Mouse (Mus musculus) heart, adult 2 months (tissue): ENCODE measurements around the gene Rorc. TPM values are rescaled to one million over a fixed set of nuclear protein-coding genes. Genes with fewer than 3 reads are reported as not detected.

Experiments
- DNase-seq, 2 experiments: peaks; one replicate each; pipeline ENCODE4 v3.0.0; 2021
- H3K27ac ChIP-seq: fragments of 200-600 bp; 2 replicates; pipeline ENCODE4 v1.8.1; 2022
- H3K27me3 ChIP-seq: fragments of 200-500 bp; 2 replicates; pipeline ENCODE4 v1.6.1; 2012; ENCODE audit warnings: mild to moderate bottlenecking, low read length, inconsistent platforms, mixed read lengths; ENCODE audit not compliant: control insufficient read depth, insufficient read depth
- H3K36me3 ChIP-seq: fragments of 200-500 bp; 2 replicates; pipeline ENCODE4 v1.6.1; 2012; ENCODE audit warnings: low read length, inconsistent platforms; ENCODE audit not compliant: control insufficient read depth, insufficient read depth
- H3K4me1 ChIP-seq: fragments of 200-500 bp; 2 replicates; pipeline ENCODE4 v1.6.1; 2011; ENCODE audit warnings: low read length; ENCODE audit not compliant: control insufficient read depth, insufficient read depth
- H3K4me3 ChIP-seq: fragments of 200-600 bp; 2 replicates; pipeline ENCODE4 v1.8.1; 2022
- H3K79me2 ChIP-seq: fragments of 200-500 bp; replicated peaks from 2 replicates; pipeline ENCODE4 v1.6.1; 2012; ENCODE audit warnings: mild to moderate bottlenecking, inconsistent platforms, low read length, moderate library complexity, mixed read lengths; ENCODE audit not compliant: control insufficient read depth, insufficient read depth
- H3K9ac ChIP-seq: fragments of 200-500 bp; 2 replicates; pipeline ENCODE4 v1.6.1; 2012; ENCODE audit warnings: low read depth, mild to moderate bottlenecking, control low read depth, inconsistent platforms, low read length, mixed read lengths
- CTCF ChIP-seq: fragments of 200-600 bp; IDR thresholded peaks from 2 replicates; pipeline ENCODE4 v1.8.1; 2022; ENCODE audit warnings: antibody characterized with exemption, mild to moderate bottlenecking, moderate library complexity
- EP300 ChIP-seq: fragments of 200-500 bp; IDR thresholded peaks from 2 replicates; pipeline ENCODE4 v1.6.1; 2011; ENCODE audit warnings: low read depth, low read length, control low read depth; ENCODE audit not compliant: insufficient read depth
- POLR2A ChIP-seq: fragments of 200-500 bp; IDR thresholded peaks from 2 replicates; pipeline ENCODE4 v1.6.1; 2011; ENCODE audit warnings: mild to moderate bottlenecking, low read depth, low read length, control low read depth; ENCODE audit not compliant: insufficient read depth
- WGBS: fragments of 180-500 bp; shearing (Covaris S2); methylation state at CpG from one replicate; pipeline ENCODE4 v1.1.7; 2018; 5-methylcytosine and 5-hydroxymethylcytosine counted together
- intact Hi-C: fragments of 180-260 bp; cut with DNase I; formaldehyde crosslinking; loops from one replicate; pipeline ENCODE4 v1.15.1; 2025
- polyA plus RNA-seq: library from polyadenylated mRNA; depleted of rRNA; stranded (reverse); fragments of >200 nt; gene quantifications from 2 replicates; pipeline ENCODE4 v1.2.3, GENCODE M21; 2012
- total RNA-seq, 2 experiments: library from RNA; stranded (reverse); gene quantifications; 2 replicates each; pipeline ENCODE4 v1.2.3; 2021

Rorc gene
- total and polyA plus RNA-seq, 3 experiments = 25.7 to 44.8 (median 36.1) TPM

- Histone ChIP-seq H3K4me3 (no peak overlapping the region), H3K27me3 (no peaks in the 10 kb centered on the region; the same call in 1 of the 2 replicates), H3K27ac (no peak overlapping the region), H3K9ac (no peak overlapping the region), H3K4me1 (no peaks in the 10 kb centered on the region), H3K36me3 (no peaks in the 10 kb centered on the region), H3K79me2 (no peaks in the 10 kb centered on the region)
- DNase-seq = no peak
- WGBS = 28% methylated on average over 13 of the region's 13 CpGs
- TF ChIP-seq POLR2A = no peak
- no peak for TF ChIP-seq EP300
- no peak for TF ChIP-seq CTCF
- intact Hi-C loops = no loop called here
Observed at GRCm38 (mm10) chr3:94377028-94377923, 4.7 kb downstream of the Rorc start.

GRCm38 (mm10) chr3:94379831-94380510, 7.4 kb downstream of the Rorc start:
- no peak overlapping the region for H3K9ac ChIP-seq
- H3K4me3 ChIP-seq = no peak overlapping the region
- 33% methylated on average over 9 of the region's 9 CpGs for WGBS
- DNase-seq = no peak
- no peaks in the 10 kb centered on the region for H3K4me1 ChIP-seq
- intact Hi-C loops = no loop called here
- TF ChIP-seq EP300 = no peak
- TF ChIP-seq CTCF = no peak
- TF ChIP-seq POLR2A = no peak
- no peaks in the 10 kb centered on the region for H3K36me3 ChIP-seq
- H3K27ac ChIP-seq = no peak overlapping the region
- no peaks in the 10 kb centered on the region; the same call in 1 of the 2 replicates for H3K27me3 ChIP-seq
- H3K79me2 ChIP-seq = no peaks in the 10 kb centered on the region

GRCm38 (mm10) chr3:94382308-94382707, 9.7 kb downstream of the Rorc start:
- TF ChIP-seq CTCF = no peak
- TF ChIP-seq EP300 = no peak
- no peak for TF ChIP-seq POLR2A
- intact Hi-C loops = no loop called here
- 61% methylated on average over 5 of the region's 5 CpGs for WGBS
- H3K4me3 ChIP-seq = no peak overlapping the region
- no peaks in the 10 kb centered on the region for H3K79me2 ChIP-seq
- H3K27ac ChIP-seq = no peak overlapping the region
- H3K4me1 ChIP-seq = no peaks in the 10 kb centered on the region
- no peak overlapping the region for H3K9ac ChIP-seq
- no peak for DNase-seq
- H3K36me3 ChIP-seq = no peaks in the 10 kb centered on the region
- H3K27me3 ChIP-seq = no peaks in the 10 kb centered on the region

GRCm38 (mm10) chr3:94383476-94383875, 10.9 kb downstream of the Rorc start:
- Histone ChIP-seq H3K9ac (no peak overlapping the region), H3K79me2 (no peaks in the 10 kb centered on the region), H3K4me3 (no peak overlapping the region), H3K4me1 (no peaks in the 10 kb centered on the region), H3K36me3 (no peaks in the 10 kb centered on the region), H3K27ac (no peak overlapping the region), H3K27me3 (no peaks in the 10 kb centered on the region)
- intact Hi-C loops = no loop called here
- 59% methylated on average over 3 of the region's 3 CpGs for WGBS
- no peak for DNase-seq
- TF ChIP-seq CTCF = no peak
- TF ChIP-seq POLR2A = no peak

- Histone ChIP-seq H3K4me1 (no peaks in the 10 kb centered on the region), H3K9ac (no peak overlapping the region), H3K27me3 (no peaks in the 10 kb centered on the region), H3K79me2 (no peaks in the 10 kb centered on the region), H3K36me3 (no peaks in the 10 kb centered on the region), H3K4me3 (no peak overlapping the region), H3K27ac (no peak overlapping the region)
- intact Hi-C loops = no loop called here
- no peak for TF ChIP-seq EP300
- TF ChIP-seq POLR2A = no peak
- TF ChIP-seq CTCF = no peak
- DNase-seq = no peak
- WGBS = 67% methylated on average over 4 of the region's 4 CpGs
Observed at GRCm38 (mm10) chr3:94386671-94387070, 14.1 kb downstream of the Rorc start.

GRCm38 (mm10) chr3:94387391-94387790, 14.8 kb downstream of the Rorc start:
- H3K27me3 ChIP-seq = no peaks in the 10 kb centered on the region
- intact Hi-C loops = no loop called here
- H3K79me2 ChIP-seq = no peaks in the 10 kb centered on the region
- no peaks in the 10 kb centered on the region for H3K36me3 ChIP-seq
- WGBS = 85% methylated on average over 10 of the region's 10 CpGs
- TF ChIP-seq EP300 = no peak
- TF ChIP-seq POLR2A = no peak
- no peak for TF ChIP-seq CTCF
- no peak overlapping the region for H3K27ac ChIP-seq
- no peak overlapping the region for H3K9ac ChIP-seq
- H3K4me3 ChIP-seq = no peak overlapping the region
- no peak for DNase-seq
- H3K4me1 ChIP-seq = no peaks in the 10 kb centered on the region
